Mouse (Mus musculus) frontal cortex, adult 2 months (tissue): ENCODE measurements at regions not wholly inside any gene's neighbourhood (a gene's known extent, or its start where the extent isn't known, plus 50 kb on each side); places are given as distances from the start of the nearest gene placed in this dataset.
"Not testable (repeated sequence)": the region's sequence is repeated elsewhere in the genome, so short reads cannot be mapped to it uniquely, and the experiment has no call there.

Experiments used
- DNase-seq, 2 experiments: peaks; one replicate each; pipeline ENCODE4 v3.0.0; 2022; ENCODE audit warnings: low spot score in 1 of 2; ENCODE audit errors: extremely low spot score in 1 of 2

DNA sequence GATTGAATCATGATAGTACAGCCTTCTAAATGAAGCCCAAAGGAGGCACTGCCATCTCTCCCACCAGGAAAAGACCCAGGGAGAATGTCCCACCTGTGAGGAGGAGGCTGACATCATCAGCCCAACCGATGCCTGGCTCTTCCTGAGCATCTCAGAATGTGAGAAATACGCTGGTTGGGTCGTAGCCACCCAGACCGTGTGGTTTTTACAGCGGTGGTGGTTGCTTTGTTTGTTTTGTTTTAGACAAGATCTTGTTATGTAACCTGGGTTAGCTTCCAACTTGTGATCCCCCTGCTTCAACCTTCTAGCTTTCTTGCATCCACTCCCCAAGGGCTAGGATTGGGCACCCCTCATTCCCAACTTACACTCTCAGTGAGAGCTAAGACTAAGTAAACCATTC lies 122.0 kb upstream of the Klf3 start:
- DNase-seq = no peak

- DNase-seq = no peak
These were observed 120.8 kb upstream of the Klf3 start for GRCm38 (mm10) chr5:64682326-64682845.

GRCm38 (mm10) chr5:64683419-64683818 lies 119.8 kb upstream of the Klf3 start:
- no peak for DNase-seq

DNA sequence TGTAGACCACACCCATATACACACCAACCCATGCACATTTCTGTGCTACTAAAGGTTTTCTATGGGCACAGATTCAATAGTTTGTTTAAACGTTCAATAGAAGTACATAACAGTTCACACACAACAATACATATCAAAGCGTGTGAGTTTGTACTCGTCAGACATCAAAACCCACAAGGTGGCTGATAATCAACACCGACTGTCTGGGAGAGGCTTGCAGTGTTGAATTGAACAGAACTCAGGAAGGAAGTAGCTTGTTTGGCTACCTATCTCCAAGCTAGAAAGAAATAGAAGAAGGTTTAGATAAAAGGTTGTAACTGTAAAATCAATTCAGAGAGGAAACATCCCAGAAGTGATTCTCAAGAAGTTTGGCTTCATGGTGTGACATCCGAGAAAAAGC lies 118.9 kb upstream of the Klf3 start:
- DNase-seq = no peak

DNA sequence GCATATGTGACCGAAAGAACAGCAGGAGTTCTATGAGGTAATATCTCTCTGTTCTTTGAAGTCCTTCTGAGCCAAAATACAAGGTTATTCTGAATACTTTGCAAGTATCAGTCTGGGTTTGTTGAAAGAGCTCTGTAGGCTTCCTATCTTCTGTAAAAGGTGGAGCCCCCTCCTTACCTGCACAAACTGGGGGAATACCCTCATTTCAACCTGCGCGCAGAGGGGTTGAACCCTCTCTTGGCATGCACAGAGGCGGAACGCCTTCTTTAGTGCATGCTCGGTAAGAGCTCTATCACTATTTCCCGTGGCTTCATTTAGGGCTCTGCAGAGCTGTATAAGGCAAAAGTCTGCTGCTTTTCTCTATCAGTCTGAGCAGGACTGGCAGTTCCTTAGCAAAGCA lies 113.0 kb upstream of the Klf3 start:
- DNase-seq = no peak

- DNase-seq = no peak
These were observed 111.6 kb upstream of the Klf3 start for GRCm38 (mm10) chr5:64691406-64692100.

DNA sequence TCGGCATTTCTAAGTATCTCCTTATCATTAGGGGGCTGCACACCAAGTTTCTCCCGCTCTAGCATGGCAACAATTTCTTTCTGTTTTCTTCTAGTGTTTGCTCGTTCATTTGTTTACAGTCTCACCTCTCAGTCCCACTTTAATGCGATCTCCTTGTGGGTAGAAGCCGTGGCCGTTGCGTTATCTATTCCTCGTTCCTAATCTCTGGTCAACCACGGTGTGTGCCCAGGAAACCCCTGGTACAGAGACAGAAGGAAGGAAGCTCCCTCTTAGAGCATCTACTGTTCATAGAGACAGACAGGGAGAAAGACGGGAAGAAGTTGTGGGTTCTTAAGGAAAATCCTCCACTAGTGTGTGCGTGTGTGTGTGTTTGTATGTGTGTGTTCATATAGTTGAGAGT lies 110.9 kb upstream of the Klf3 start:
- no peak for DNase-seq

DNA sequence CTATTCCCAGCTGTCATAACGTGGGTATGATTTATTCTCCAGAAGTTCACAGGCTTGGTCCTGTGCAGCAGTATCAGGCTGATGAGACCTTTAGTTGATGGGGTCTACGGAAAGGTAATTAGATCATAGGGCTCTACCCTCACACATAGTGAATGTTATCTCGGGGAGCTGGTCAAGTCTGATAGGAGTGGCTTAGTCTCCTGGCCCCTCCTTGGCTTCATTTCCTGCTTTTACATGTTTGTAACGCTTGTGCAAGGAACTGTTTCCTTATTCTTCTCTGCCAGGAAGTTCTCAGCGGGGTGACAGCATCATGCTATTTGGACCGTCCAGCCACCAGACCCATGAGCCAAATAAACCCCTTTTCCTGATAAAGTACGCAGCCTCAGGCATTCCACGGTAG lies 109.6 kb upstream of the Klf3 start:
- no peak for DNase-seq

- no peak for DNase-seq
These were observed 108.6 kb upstream of the Klf3 start for GRCm38 (mm10) chr5:64694606-64695005.

DNA sequence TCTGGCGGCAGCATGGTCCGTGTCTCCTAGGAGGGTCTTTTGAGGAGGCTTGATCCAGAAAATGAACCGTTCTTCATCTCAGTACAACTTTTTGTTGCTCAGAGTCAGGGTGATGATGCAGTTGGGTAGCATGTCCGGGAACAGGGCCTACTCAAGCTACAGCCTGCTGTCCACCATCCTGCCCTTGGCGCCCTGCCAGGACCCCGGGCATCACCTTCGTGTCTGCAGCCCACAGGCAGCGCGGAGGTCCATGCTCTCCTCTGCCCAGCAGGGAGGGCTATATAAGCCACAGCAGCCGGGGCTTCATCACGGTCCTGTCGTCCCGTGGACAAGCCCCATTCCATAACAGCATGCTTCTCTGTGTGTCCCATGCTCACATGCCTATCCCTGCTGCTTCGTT lies 107.1 kb upstream of the Klf3 start:
- no peak for DNase-seq

DNA sequence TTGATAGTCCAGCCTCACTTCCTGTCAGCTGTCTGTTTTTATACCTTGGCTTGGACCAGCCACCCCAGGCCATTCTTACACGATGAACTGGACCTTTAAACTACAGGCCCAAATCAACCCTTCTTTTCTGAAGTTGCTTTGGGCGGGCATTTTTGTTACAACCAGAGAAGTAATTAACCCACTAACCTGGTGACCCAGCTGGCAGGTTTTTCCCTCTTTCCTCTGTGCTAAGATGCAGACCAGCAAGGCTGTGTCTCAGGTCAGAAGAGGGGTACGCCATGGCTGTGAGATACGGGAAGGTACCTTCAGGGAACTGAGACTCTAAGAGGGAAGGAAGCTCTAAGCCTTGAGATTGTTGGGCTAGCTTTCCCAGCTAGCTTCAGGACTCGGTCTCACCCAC lies 105.7 kb upstream of the Klf3 start:
- DNase-seq = no peak

- no peak for DNase-seq
These were observed 104.6 kb upstream of the Klf3 start for GRCm38 (mm10) chr5:64698458-64699116.

DNA sequence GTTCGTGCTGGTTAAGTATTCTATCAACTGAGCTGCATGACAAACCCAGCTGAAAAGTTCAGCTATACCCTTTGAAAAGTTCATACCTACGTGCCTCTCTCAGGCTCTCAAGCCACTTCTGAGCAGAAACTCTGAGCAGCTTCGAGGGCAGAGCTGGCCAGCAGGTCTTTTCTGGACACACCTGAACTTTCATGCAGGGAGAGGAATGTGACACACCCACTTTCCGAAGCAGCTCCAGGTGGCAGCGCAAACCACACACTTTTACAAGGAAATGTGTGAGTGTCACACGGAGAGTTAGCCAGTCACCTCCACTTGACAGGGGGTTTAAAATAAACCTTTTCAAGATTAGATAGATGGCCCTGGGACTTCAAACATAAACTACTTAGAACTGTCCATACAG lies 103.2 kb upstream of the Klf3 start:
- no peak for DNase-seq

DNA sequence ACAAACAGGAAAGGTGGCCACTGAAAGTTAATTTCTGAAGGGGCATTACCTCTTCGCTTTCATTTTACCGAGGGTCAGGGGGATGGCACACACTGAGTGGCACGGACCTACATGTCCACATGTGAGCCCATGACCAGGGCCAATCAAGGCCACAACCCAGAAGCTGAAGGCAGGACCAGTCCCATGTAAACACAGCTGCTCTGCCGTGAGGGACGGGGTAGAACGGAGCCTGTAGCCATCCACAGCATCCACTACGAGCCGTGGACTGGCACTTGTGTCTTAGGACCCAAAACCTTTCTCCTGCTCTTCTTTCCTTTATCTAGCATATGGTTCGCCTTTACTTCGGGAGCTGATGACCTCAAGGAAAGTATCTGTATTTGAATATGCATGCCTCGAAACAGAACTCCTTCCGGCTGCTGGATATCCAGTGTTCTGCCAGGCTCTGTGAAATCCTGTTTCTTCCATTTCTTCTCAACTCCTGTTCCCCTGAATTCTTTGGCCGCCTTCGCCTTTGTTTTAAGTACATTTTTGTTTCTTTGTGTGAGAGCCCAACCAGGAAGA lies 101.9 kb upstream of the Klf3 start:
- no peak for DNase-seq

GRCm38 (mm10) chr5:64701780-64702231 lies 101.4 kb upstream of the Klf3 start:
- DNase-seq = peak; percentile 37 to 83

GRCm38 (mm10) chr5:64702404-64702803 lies 100.8 kb upstream of the Klf3 start:
- DNase-seq = not testable (repeated sequence)

DNA sequence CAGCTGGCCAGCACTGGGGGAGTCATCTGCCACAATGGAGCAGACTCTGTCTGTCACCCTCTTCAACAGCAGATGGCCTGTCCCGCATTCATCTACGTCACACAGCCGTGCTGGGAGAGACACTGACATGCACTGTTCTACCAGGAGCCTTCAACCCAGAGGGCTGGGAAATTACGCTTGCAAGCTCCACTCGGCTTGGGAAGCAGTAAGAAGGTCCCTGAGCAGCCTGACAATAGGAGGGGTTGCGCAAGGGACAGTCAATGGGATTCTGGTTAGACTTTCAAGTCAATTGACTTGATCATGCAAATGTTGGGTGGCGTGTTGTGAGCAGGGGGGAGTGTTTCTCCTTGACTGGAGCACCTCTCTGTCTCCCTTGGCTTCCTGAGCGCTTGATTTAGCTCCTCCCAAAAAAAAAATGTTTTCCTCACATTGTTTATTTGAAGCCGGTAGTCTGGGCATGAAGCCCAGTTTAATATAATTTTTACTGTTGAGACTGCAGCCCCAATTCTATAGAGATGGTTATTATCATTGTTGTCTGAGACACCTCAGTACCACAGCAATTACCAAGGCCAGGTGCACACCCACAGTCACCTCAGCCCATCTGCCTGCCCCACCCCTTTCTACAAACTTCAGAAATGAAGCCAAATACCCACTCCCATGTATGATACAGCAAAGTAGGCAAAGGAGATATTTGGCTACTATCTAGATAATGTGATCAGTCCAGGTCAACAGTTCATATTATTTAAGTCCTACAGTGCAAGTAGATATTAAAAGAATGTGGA lies 99.9 kb upstream of the Klf3 start:
- peak; percentile 47 to 57 for DNase-seq

DNA sequence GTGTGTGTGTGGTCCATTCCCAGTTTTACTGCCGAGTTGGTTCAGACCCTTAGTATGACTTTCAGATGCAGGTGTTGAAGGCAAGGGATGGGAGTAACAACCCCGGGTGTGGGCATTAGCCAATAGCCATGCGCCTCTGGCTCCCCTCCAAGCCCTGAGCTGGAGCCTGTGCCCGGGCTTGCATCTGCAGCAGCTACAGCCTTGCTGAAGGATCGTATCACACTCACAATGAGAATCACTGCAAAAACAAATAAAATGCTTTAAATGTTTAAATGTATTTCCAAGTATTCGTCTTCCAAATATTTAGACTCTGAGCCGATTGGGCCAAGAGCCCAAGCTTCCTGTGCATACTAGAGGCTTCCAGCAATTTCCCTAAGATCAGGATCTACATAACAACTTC lies 99.0 kb upstream of the Klf3 start:
- DNase-seq = peak in 1 of 2 experiments; percentile 48

- no peak for DNase-seq
These were observed 96.6 kb upstream of the Klf3 start for GRCm38 (mm10) chr5:64706586-64706985.

- DNase-seq = no peak
These were observed 94.0 kb upstream of the Klf3 start for GRCm38 (mm10) chr5:64709146-64709545.

GRCm38 (mm10) chr5:64710236-64710635 lies 93.0 kb upstream of the Klf3 start:
- DNase-seq = no peak
